Comparison of ENCODE assay signal across 6 mouse cellular contexts in the genomic region with DNA sequence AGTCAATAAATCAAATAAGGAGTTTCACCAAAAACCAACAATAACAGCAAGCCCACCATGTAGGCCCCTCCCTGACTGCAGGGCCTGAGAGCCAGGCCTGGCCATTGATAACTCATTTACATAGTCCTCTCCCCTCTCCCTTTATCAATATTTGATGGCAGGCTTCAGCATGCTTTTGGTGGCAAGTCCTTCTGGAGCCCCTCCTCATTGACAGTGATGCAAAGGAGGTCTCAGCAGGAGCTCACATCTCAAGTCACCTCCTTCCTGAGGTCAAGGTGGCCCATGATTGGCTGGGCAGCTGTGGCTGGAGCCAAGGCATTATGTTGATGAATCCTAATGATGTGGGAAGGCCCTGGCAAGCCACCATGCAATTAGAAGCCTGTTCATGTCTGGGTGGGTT. TPM values are rescaled to one million over a fixed set of nuclear protein-coding genes. Genes with fewer than 3 reads are reported as not detected.
DNase-seq lines count a peak whose midpoint lies in the region; ATAC-seq and TF ChIP-seq lines count a peak whose summit lies in the region.
"Not testable (repeated sequence)": the region's sequence is repeated elsewhere in the genome, so short reads cannot be mapped to it uniquely, and the experiment has no call there.

No protein-coding gene starts in this region.

- not testable (repeated sequence) for H3K27me3 ChIP-seq in hindbrain, postnatal 0 days (ENCODE audit: insufficient read depth, low read length)

- peak; percentile 16 for DNase-seq in Muller cell, postnatal 12 days (ENCODE audit: inconsistent ontology term)
- DNase-seq in cerebellum, postnatal 10 days = peak; percentile 19 to 21
- peak; percentile 6 for DNase-seq in hindbrain, postnatal 0 days (ENCODE audit: low spot score)
- peak; percentile 48 for DNase-seq in left cerebral cortex, postnatal 4 days
- DNase-seq in retina, embryonic 14.5 days (ENCODE audit: low spot score) = peak; percentile 70
- peak; percentile 53 for DNase-seq in retina, postnatal 1 day

- H3K4me3 ChIP-seq in hindbrain, postnatal 0 days (ENCODE audit: low read length) = not testable (repeated sequence)

- not testable (repeated sequence) for H3K4me1 ChIP-seq in hindbrain, postnatal 0 days (ENCODE audit: insufficient read depth, low read length)

- H3K36me3 ChIP-seq in hindbrain, postnatal 0 days (ENCODE audit: insufficient read depth, low read length) = not testable (repeated sequence)

- ATAC-seq in hindbrain, postnatal 0 days = not testable (repeated sequence)

- not testable (repeated sequence) for H3K9ac ChIP-seq in hindbrain, postnatal 0 days (replicated peaks; ENCODE audit: low read length)

- intact Hi-C loops in left cerebral cortex, postnatal 4 days (cut with DNase I) = not testable (repeated sequence)

- TF ChIP-seq CTCF in hindbrain, postnatal 0 days (IDR thresholded peaks at IDR 0.05; ENCODE audit: low read depth) = not testable (repeated sequence)

- H3K9me3 ChIP-seq in hindbrain, postnatal 0 days (ENCODE audit: low read length) = not testable (repeated sequence)

- not testable (repeated sequence) for H3K4me2 ChIP-seq in hindbrain, postnatal 0 days (ENCODE audit: low read depth, low read length)

- H3K27ac ChIP-seq in hindbrain, postnatal 0 days = not testable (repeated sequence)

RNA-seq across cellular contexts. Expression of a gene that starts 19.8 kb away (rescaled TPM):
- total RNA-seq in hindbrain, postnatal 0 days (2014; rRNA removed) = 3.7 and 4.2 TPM in 2 replicates
- polyA plus RNA-seq in hindbrain, postnatal 0 days (2015; fragmentation: Nextera tagmentation; extraction: Ambion mirVana) = 4.3 and 6.3 TPM in 2 replicates
- 10 to 100 TPM; 13.3 to 13.6 TPM for total RNA-seq in left cerebral cortex, postnatal 4 days (2021)

RNA-seq across cellular contexts. Expression of a gene that starts 46.4 kb away (rescaled TPM):
- total RNA-seq in hindbrain, postnatal 0 days (2014; rRNA removed) = 7.9 and 11.5 TPM in 2 replicates
- polyA plus RNA-seq in hindbrain, postnatal 0 days (2015; fragmentation: Nextera tagmentation; extraction: Ambion mirVana) = 7.4 and 7.9 TPM in 2 replicates
- total RNA-seq in left cerebral cortex, postnatal 4 days (2021) = 10 to 100 TPM; 20.8 to 23.0 TPM

RNA-seq across cellular contexts. Expression of a gene that starts 46.4 kb away (rescaled TPM):
- total RNA-seq in hindbrain, postnatal 0 days (2014; rRNA removed) = 15.9 and 18.0 TPM in 2 replicates
- polyA plus RNA-seq in hindbrain, postnatal 0 days (2015; fragmentation: Nextera tagmentation; extraction: Ambion mirVana) = 21.8 and 24.4 TPM in 2 replicates
- total RNA-seq in left cerebral cortex, postnatal 4 days (2021) = 10 to 100 TPM; 24.3 to 25.1 TPM

Comparison
In these comparisons a context has a peak if more than half of its experiments do, and no peak if none do; other contexts are left out.
1. DNase-seq: peak in every context shown above with its lines; median percentile 70 in retina, embryonic 14.5 days; 53 in retina, postnatal 1 day; 48 in left cerebral cortex, postnatal 4 days; 20 in cerebellum, postnatal 10 days; 16 in Muller cell, postnatal 12 days; 6 in hindbrain, postnatal 0 days.